Mouse (Mus musculus): Measurements from ENCODE around the gene Tfdp1. TPM values are rescaled to one million over a fixed set of nuclear protein-coding genes. Genes with fewer than 3 reads are reported as not detected.
A peak's percentile ranks its signal among the peaks of the same experiment; 100 is the strongest.
"Not testable (repeated sequence)": the region's sequence is repeated elsewhere in the genome, so short reads cannot be mapped to it uniquely, and the experiment has no call there.

Gene Tfdp1
- polyA plus RNA-seq, 1 experiment from 2014 or later: 182 TPM

GRCm38 (mm10) chr8:13337245-13337644, 1.3 kb upstream of the Tfdp1 start:
- not testable (repeated sequence) for H3K27ac ChIP-seq (replicated peaks)

DNA sequence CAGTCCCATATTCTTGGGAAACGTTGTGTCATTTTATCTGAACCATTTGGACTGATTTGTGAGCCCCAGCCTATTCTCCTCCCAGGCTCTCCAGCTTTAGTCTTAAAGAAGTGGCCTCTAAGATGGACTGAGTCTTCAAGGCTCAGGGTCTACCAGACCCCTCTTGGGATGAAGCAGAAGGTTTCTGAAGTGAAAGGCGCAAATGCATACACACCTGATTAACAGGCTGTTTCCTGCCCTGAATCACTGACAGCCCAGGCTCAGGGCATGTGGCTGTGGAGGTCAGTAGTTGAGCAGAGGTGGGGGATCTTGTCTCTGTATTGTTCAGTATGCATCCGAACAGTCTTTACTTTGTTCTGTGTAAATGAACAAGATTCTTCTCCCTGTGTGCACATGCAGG, 873 bp upstream of the Tfdp1 start:
- Histone ChIP-seq H3K4me3 (peak overlapping the region; percentile 97), H3K36me3 (replicated peaks) (peaks cover 26% of the 10 kb centered on the region), H3K4me1 (peaks cover 26% of the 10 kb centered on the region), H3K9me3 (no peaks in the 10 kb centered on the region), H3K27me3 (replicated peaks; ENCODE audit: low read depth, poor library complexity, severe bottlenecking) (no peaks in the 10 kb centered on the region), H3K27ac (replicated peaks) (peak overlapping the region; percentile 97)
- 82% methylated on average over 3 of the region's 3 CpGs for WGBS
- no peak for DNase-seq (ENCODE audit: low spot score)

More at GRCm38 (mm10) chr8:13337245-13337644, 1.3 kb upstream of the Tfdp1 start:
- H3K4me3 ChIP-seq; DNase-seq (ENCODE audit: low spot score); H3K27me3 ChIP-seq (replicated peaks; ENCODE audit: low read depth, poor library complexity, severe bottlenecking); H3K9me3 ChIP-seq: not testable (repeated sequence)
- peaks cover 22% of the 10 kb centered on the region for H3K36me3 ChIP-seq (replicated peaks)
- 90% methylated on average over 6 of the region's 6 CpGs for WGBS
- peaks cover 26% of the 10 kb centered on the region for H3K4me1 ChIP-seq

GRCm38 (mm10) chr8:13338901-13339645, 522 bp downstream of the Tfdp1 start:
- Histone ChIP-seq H3K36me3 (replicated peaks) (peaks cover 40% of the 10 kb centered on the region), H3K9me3 (no peaks in the 10 kb centered on the region), H3K27me3 (replicated peaks; ENCODE audit: low read depth, poor library complexity, severe bottlenecking) (no peaks in the 10 kb centered on the region), H3K27ac (replicated peaks) (peak overlapping the region; percentile 97), H3K4me1 (peaks cover 26% of the 10 kb centered on the region), H3K4me3 (peak overlapping the region; percentile 97)
- DNase-seq (ENCODE audit: low spot score): peak; percentile 64
- WGBS: under 1% methylated on average over 70 of the region's 70 CpGs

DNA sequence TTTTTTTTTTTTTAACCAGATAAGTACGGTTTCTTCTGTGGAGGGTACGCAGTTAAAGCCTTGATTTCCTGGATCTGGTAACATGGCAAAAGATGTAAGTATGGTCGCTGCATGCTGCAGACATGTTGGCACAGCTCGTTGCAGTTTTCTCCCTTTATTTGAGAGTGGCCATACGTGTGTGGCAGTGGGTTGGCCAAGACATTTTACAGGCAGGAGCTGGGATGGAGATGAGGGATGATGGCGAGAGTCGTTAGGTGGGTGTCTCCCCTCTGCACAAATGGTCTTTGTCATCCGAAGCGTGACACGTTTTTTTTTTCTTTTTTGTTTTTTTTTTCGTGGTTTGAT, 1.1 kb downstream of the Tfdp1 start:
- Histone ChIP-seq H3K36me3 (replicated peaks) (peaks cover 45% of the 10 kb centered on the region), H3K4me1 (peaks cover 26% of the 10 kb centered on the region), H3K27me3 (replicated peaks; ENCODE audit: low read depth, poor library complexity, severe bottlenecking) (no peaks in the 10 kb centered on the region), H3K4me3 (peak overlapping the region; percentile 97), H3K27ac (replicated peaks) (peak overlapping the region; percentile 97), H3K9me3 (no peaks in the 10 kb centered on the region)
- WGBS: 7% methylated on average over 11 of the region's 11 CpGs
- peak; percentile 38 for DNase-seq (ENCODE audit: low spot score)

- H3K4me3 ChIP-seq: peak overlapping the region; percentile 97
- no peaks in the 10 kb centered on the region for H3K9me3 ChIP-seq
- H3K4me1 ChIP-seq: peaks cover 26% of the 10 kb centered on the region
- DNase-seq (ENCODE audit: low spot score): no peak
- H3K36me3 ChIP-seq (replicated peaks): peaks cover 56% of the 10 kb centered on the region
- WGBS: 84% methylated on average over 8 of the region's 8 CpGs
- no peaks in the 10 kb centered on the region for H3K27me3 ChIP-seq (replicated peaks; ENCODE audit: low read depth, poor library complexity, severe bottlenecking)
- H3K27ac ChIP-seq (replicated peaks): no peak overlapping the region
Observed at GRCm38 (mm10) chr8:13340650-13341049, 2.1 kb downstream of the Tfdp1 start.

DNA sequence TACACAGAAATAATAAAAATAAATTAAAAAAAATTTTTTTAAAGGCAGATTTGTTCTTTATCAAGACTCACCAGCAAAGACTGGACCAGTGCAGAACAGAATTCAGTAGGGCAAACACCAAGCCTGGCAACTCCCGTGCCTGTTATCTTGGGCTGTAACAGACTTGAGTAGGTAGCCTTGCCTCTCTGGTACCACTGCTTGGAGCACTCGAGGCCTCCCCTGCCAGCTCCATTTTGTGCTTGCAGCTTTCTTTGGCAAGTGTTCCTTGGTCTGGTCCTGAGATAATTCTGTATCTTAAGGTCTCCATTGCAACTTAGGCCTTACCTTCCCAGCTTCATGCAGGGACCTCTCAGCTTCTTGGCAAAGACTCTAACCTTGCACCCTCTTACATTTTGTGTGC, 3.8 kb downstream of the Tfdp1 start:
- Histone ChIP-seq H3K36me3 (replicated peaks) (peaks cover 73% of the 10 kb centered on the region), H3K27me3 (replicated peaks; ENCODE audit: low read depth, poor library complexity, severe bottlenecking) (no peaks in the 10 kb centered on the region), H3K9me3 (no peaks in the 10 kb centered on the region), H3K4me1 (peaks cover 26% of the 10 kb centered on the region), H3K27ac (replicated peaks) (no peak overlapping the region), H3K4me3 (no peak overlapping the region)
- 89% methylated on average over 2 of the region's 2 CpGs for WGBS
- DNase-seq (ENCODE audit: low spot score): no peak

- no peak for DNase-seq (ENCODE audit: low spot score)
- Histone ChIP-seq H3K9me3 (no peaks in the 10 kb centered on the region), H3K36me3 (replicated peaks) (peaks cover 81% of the 10 kb centered on the region), H3K27ac (replicated peaks) (no peak overlapping the region), H3K4me1 (peaks cover 19% of the 10 kb centered on the region), H3K4me3 (no peak overlapping the region), H3K27me3 (replicated peaks; ENCODE audit: low read depth, poor library complexity, severe bottlenecking) (no peaks in the 10 kb centered on the region)
- WGBS: 94% methylated on average over 4 of the region's 4 CpGs
Observed at GRCm38 (mm10) chr8:13343134-13343533, 4.6 kb downstream of the Tfdp1 start.

DNA sequence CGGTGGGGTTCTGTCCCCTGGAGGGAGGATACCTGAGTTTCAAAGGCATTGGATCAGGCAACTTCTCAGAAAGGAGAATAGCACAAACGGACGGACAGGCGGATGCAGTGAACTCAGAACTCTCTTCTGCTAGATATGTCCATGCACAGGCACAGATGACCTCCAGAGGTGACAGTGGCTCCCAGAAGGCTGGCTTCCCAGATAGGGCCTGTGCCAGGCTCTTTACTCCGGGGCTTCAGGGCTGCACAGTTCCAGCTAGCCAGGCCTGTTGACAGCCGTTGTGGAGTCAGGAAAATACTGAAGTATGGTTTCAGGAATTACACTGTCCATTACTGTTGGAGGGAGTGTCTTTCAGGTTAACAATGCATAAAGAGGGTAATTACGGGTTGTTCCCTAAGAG, 11.5 kb downstream of the Tfdp1 start:
- H3K9me3 ChIP-seq: no peaks in the 10 kb centered on the region
- 94% methylated on average over 7 of the region's 7 CpGs for WGBS
- H3K4me1 ChIP-seq: no peaks in the 10 kb centered on the region
- DNase-seq (ENCODE audit: low spot score): no peak
- H3K27me3 ChIP-seq (replicated peaks; ENCODE audit: low read depth, poor library complexity, severe bottlenecking): no peaks in the 10 kb centered on the region
- H3K27ac ChIP-seq (replicated peaks): no peak overlapping the region
- peaks cover 100% of the 10 kb centered on the region for H3K36me3 ChIP-seq (replicated peaks)
- H3K4me3 ChIP-seq: no peak overlapping the region

GRCm38 (mm10) chr8:13351593-13351992, 13.0 kb downstream of the Tfdp1 start:
- no peak overlapping the region for H3K27ac ChIP-seq (replicated peaks)
- peaks cover 100% of the 10 kb centered on the region for H3K36me3 ChIP-seq (replicated peaks)
- no peak for DNase-seq (ENCODE audit: low spot score)
- no peak overlapping the region for H3K4me3 ChIP-seq
- 90% methylated on average over 5 of the region's 5 CpGs for WGBS
- no peaks in the 10 kb centered on the region for H3K4me1 ChIP-seq
- H3K27me3 ChIP-seq (replicated peaks; ENCODE audit: low read depth, poor library complexity, severe bottlenecking): no peaks in the 10 kb centered on the region
- H3K9me3 ChIP-seq: no peaks in the 10 kb centered on the region

DNA sequence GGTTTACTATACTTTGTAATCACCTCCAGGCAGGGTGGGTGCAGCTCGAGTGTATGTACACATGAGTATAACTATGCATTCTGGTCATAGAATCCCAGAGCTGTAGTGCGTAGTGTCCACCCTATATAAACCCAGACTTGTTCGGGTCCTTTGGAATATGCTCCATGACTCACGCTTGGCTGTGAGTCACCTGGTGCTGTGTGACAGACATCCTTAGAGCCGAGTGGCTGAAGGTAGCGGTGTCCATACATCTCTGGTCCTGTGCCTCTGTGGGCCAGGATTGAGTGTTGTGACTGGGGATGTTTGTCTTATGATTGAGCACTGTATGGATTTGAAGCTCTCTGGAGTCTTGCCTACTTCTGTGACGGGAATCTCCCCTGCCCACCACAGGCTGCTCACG, 14.1 kb downstream of the Tfdp1 start:
- WGBS: 91% methylated on average over 8 of the region's 8 CpGs
- Histone ChIP-seq H3K4me3 (no peak overlapping the region), H3K27ac (replicated peaks) (no peak overlapping the region), H3K36me3 (replicated peaks) (peaks cover 100% of the 10 kb centered on the region), H3K4me1 (no peaks in the 10 kb centered on the region), H3K9me3 (no peaks in the 10 kb centered on the region), H3K27me3 (replicated peaks; ENCODE audit: low read depth, poor library complexity, severe bottlenecking) (no peaks in the 10 kb centered on the region)
- no peak for DNase-seq (ENCODE audit: low spot score)

GRCm38 (mm10) chr8:13353155-13353833, 14.7 kb downstream of the Tfdp1 start:
- DNase-seq (ENCODE audit: low spot score): no peak
- 91% methylated on average over 9 of the region's 9 CpGs for WGBS
- no peaks in the 10 kb centered on the region for H3K4me1 ChIP-seq
- no peaks in the 10 kb centered on the region for H3K9me3 ChIP-seq
- H3K4me3 ChIP-seq: no peak overlapping the region
- no peak overlapping the region for H3K27ac ChIP-seq (replicated peaks)
- no peaks in the 10 kb centered on the region for H3K27me3 ChIP-seq (replicated peaks; ENCODE audit: low read depth, poor library complexity, severe bottlenecking)
- H3K36me3 ChIP-seq (replicated peaks): peaks cover 100% of the 10 kb centered on the region

DNA sequence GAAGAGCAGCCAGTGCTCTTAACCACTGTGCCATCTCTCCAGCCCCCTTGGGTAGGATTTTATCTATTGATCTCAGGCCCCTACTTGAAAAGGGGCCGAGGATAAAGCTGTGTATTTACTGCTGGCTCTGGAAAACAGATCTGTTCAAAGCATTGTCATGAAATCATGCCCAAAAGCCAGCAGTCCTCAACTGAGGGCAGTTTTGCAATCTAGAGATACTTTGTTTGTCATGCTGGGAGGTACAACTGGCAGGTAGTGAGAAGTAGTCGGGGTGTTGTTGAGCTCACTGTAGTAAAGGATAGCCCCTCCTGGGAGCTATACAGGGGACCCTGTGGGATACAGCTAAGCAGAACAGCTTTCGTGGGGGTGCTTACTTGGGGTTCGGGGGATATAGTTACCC, 15.3 kb downstream of the Tfdp1 start:
- Histone ChIP-seq H3K9me3 (no peaks in the 10 kb centered on the region), H3K36me3 (replicated peaks) (peaks cover 100% of the 10 kb centered on the region), H3K4me3 (no peak overlapping the region), H3K27me3 (replicated peaks; ENCODE audit: low read depth, poor library complexity, severe bottlenecking) (no peaks in the 10 kb centered on the region), H3K4me1 (no peaks in the 10 kb centered on the region), H3K27ac (replicated peaks) (no peak overlapping the region)
- no peak for DNase-seq (ENCODE audit: low spot score)
- 87% methylated on average over 4 of the region's 4 CpGs for WGBS

GRCm38 (mm10) chr8:13356221-13356620, 17.7 kb downstream of the Tfdp1 start:
- Histone ChIP-seq H3K36me3 (replicated peaks) (peaks cover 100% of the 10 kb centered on the region), H3K4me1 (no peaks in the 10 kb centered on the region), H3K27me3 (replicated peaks; ENCODE audit: low read depth, poor library complexity, severe bottlenecking) (no peaks in the 10 kb centered on the region), H3K27ac (replicated peaks) (no peak overlapping the region), H3K9me3 (no peaks in the 10 kb centered on the region), H3K4me3 (no peak overlapping the region)
- no peak for DNase-seq (ENCODE audit: low spot score)
- 90% methylated on average over 6 of the region's 6 CpGs for WGBS

Measured in embryonic facial prominence, embryonic 10.5 days (tissue).